Comparison of ENCODE assay signal across 30 mouse cellular contexts in genomic region chr17:51784935-51785334, GRCm38 (mm10). TPM values are rescaled to one million over a fixed set of nuclear protein-coding genes. Genes with fewer than 3 reads are reported as not detected.
DNase-seq lines count a peak whose midpoint lies in the region; ATAC-seq and TF ChIP-seq lines count a peak whose summit lies in the region.
"Had no signal": no experiment of that assay in that cellular context is flagged by ENCODE, and none has a peak within 500 bp of the region (broad histone marks: within the 10 kb centered on the region; RNA-seq: fewer than 3 reads in every experiment).

No protein-coding gene starts in this region.

- no peak overlapping the region for H3K4me2 ChIP-seq in lung, embryonic 14.5 days
- H3K4me2 ChIP-seq: embryonic facial prominence, embryonic 13.5 days; forebrain, embryonic 15.5 days; heart, embryonic 11.5 days; hindbrain, embryonic 14.5 days; liver, embryonic 12.5 days; midbrain, embryonic 12.5 days had no signal

- TF ChIP-seq CTCF in lung, embryonic 14.5 days (IDR thresholded peaks at IDR 0.05; ENCODE audit: low read depth) = no peak

- no peaks in the 10 kb centered on the region for H3K9me3 ChIP-seq in lung, embryonic 14.5 days (ENCODE audit: low read depth, low read length)
- H3K9me3 ChIP-seq: embryonic facial prominence, embryonic 13.5 days; forebrain, embryonic 10.5 days; forebrain, embryonic 15.5 days; liver, embryonic 12.5 days; midbrain, embryonic 12.5 days had no signal

- H3K4me1 ChIP-seq in lung, embryonic 14.5 days (ENCODE audit: insufficient read depth) = no peaks in the 10 kb centered on the region
- H3K4me1 ChIP-seq: liver, embryonic 12.5 days; megakaryocyte, embryonic 14.5 days had no signal

- WGBS in lung, embryonic 14.5 days = 65% methylated on average over 9 of the region's 9 CpGs

- peak; percentile 26 for DNase-seq in lung, embryonic 14.5 days
- DNase-seq in lung, adult 18-20 months = no peak
- no peak for DNase-seq in right cerebral cortex, adult 18-20 months
- no peak for DNase-seq in adrenal gland, postnatal 36 days
- DNase-seq in adrenal gland, postnatal 4 days (ENCODE audit: low spot score in 2 of 2) = no peak
- DNase-seq: adrenal gland, adult 2 months; cerebellum, adult 8-10 months; cerebellum, postnatal 36 days; gastrocnemius, postnatal 25 days; heart, adult 18-20 months; kidney, adult 11 months; kidney, postnatal 25 days; left cerebral cortex, postnatal 4 days; liver, postnatal 0 days; spleen, adult 18-20 months had no signal

- H3K36me3 ChIP-seq in lung, embryonic 14.5 days (ENCODE audit: insufficient read depth) = 0 out of 2 replicates have a peak, but pooled peaks cover 11% of the 10 kb centered on the region
- H3K36me3 ChIP-seq: G1E had no signal

- no peak overlapping the region for H3K4me3 ChIP-seq in lung, embryonic 14.5 days (ENCODE audit: low read depth, low read length)
- H3K4me3 ChIP-seq: embryonic facial prominence, embryonic 13.5 days; forebrain, embryonic 10.5 days; forebrain, embryonic 15.5 days; layer of hippocampus, adult 2 months; liver, embryonic 12.5 days; megakaryocyte, embryonic 14.5 days; midbrain, embryonic 12.5 days; myocyte had no signal

- no peak overlapping the region for H3K9ac ChIP-seq in lung, embryonic 14.5 days
- H3K9ac ChIP-seq: embryonic facial prominence, embryonic 13.5 days; forebrain, embryonic 15.5 days; hindbrain, embryonic 14.5 days; liver, embryonic 12.5 days; liver, postnatal 0 days; midbrain, embryonic 12.5 days had no signal

- H3K27ac ChIP-seq in lung, embryonic 14.5 days (ENCODE audit: low read depth) = no peak overlapping the region
- H3K27ac ChIP-seq: embryonic facial prominence, embryonic 13.5 days; forebrain, embryonic 10.5 days; forebrain, embryonic 15.5 days; hindbrain, embryonic 14.5 days; layer of hippocampus, adult 2 months; liver, embryonic 12.5 days; midbrain, embryonic 12.5 days had no signal

- H3K27me3 ChIP-seq in lung, embryonic 14.5 days (ENCODE audit: insufficient read depth, low read length) = no peaks in the 10 kb centered on the region
- H3K27me3 ChIP-seq: embryonic facial prominence, embryonic 13.5 days; forebrain, embryonic 15.5 days; liver, embryonic 12.5 days; megakaryocyte, embryonic 14.5 days; midbrain, embryonic 12.5 days had no signal

- ATAC-seq in lung, embryonic 14.5 days (ENCODE audit: insufficient read depth) = no peak
- peak; percentile 57 for ATAC-seq in CD4-positive, CD25-positive, alpha-beta regulatory T cell, adult 4 months
- peak; percentile 75 for ATAC-seq in common myeloid progenitor, adult 5-6 weeks (replicated peaks; ENCODE audit: low read depth, poor library complexity, severe bottlenecking)
- peak; percentile 64 for ATAC-seq in neutrophil, adult 5-6 weeks (ENCODE audit: extremely low read depth, insufficient number of reproducible peaks, low FRiP score, poor library complexity, severe bottlenecking)
- ATAC-seq: forebrain, embryonic 15.5 days; inflammation-experienced regulatory T-cells, adult 6 months; liver, embryonic 12.5 days; liver, postnatal 0 days had no signal

RNA-seq across cellular contexts. Expression of gene Satb1, which starts 48.2 kb away (rescaled TPM):
- polyA plus RNA-seq in lung, embryonic 14.5 days (2014; fragmentation: Nextera tagmentation; extraction: Ambion mirVana) = 10.6 and 11.8 TPM in 2 replicates
- polyA plus RNA-seq in CD4-positive, CD25-positive, alpha-beta regulatory T cell, adult 4 months (2017; shearing (Covaris generic)) = 10 to 100 TPM; 49.5 to 77.2 TPM
- 37.1 and 59.0 TPM in 2 replicates for total RNA-seq in common myeloid progenitor, adult 5-6 weeks (2017)
- total RNA-seq in neutrophil, adult 5-6 weeks (2017) = 174 and 181 TPM in 2 replicates
- 10 to 100 TPM; 16.1 to 21.4 TPM for total RNA-seq in adrenal gland, postnatal 36 days (2021)
- total RNA-seq in adrenal gland, postnatal 4 days (2021) = 10 to 100 TPM; 29.3 to 36.0 TPM
- polyA plus RNA-seq: G1E had no signal
